Mouse (Mus musculus): Measurements from ENCODE around the gene Sumo2. TPM values are rescaled to one million over a fixed set of nuclear protein-coding genes. Genes with fewer than 3 reads are reported as not detected.

The Sumo2 gene
- 1,008 and 1,013 TPM in 2 replicates for polyA plus RNA-seq (2015; fragmentation: Nextera tagmentation; extraction: Ambion mirVana)

DNA sequence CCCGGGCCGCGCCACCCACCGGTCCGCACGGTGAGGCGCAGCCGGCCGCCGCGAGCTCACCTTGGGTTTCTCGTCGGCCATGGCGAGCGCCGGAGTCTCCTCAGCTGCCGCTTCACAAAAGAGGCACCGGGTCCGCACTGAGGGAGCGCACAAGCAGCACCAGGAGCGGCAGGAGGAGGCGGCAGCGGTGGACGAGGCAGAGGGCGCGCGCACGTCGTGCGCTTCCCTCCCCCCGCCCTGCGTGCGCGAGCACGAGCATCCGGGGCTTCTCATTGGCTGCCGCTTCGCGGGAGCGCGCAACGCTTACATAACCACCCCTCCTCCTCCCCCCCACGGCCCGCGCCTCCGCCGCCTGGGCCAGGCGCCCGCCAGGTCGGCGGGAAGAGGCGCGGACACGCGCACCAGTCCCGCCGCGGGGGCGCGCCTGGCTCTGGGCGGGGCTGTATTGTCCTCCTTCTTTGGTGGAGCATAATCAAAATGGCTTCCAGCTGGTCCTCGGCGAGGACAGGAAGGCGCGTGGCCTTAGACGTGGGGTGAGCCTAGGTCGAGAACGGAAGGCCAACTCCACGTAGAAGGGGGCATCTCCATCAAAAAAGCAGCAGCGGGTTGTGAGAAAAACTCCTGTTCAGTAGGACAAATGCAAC lies at the start of gene Sumo2:
Gene Sumo2, minus strand, starts transcription at position 239 of the 644 bp plus-strand sequence.
- no peak for TF ChIP-seq CTCF (IDR thresholded peaks at IDR 0.05; ENCODE audit: low read depth)
- no peaks in the 10 kb centered on the region for H3K27me3 ChIP-seq (ENCODE audit: insufficient read depth, low read length)
- H3K9ac ChIP-seq (ENCODE audit: low read depth, low read length), result peak within 1 kb of the TSS; percentile 96
- WGBS, result under 1% methylated on average over 60 of the region's 70 CpGs
- H3K4me1 ChIP-seq (replicated peaks; ENCODE audit: insufficient read depth, low read length), result no peaks in the 10 kb centered on the region
- H3K4me2 ChIP-seq (ENCODE audit: low read length), result peak within 1 kb of the TSS; percentile 66
- H3K27ac ChIP-seq, result peak within 1 kb of the TSS; percentile 100
- H3K36me3 ChIP-seq (ENCODE audit: insufficient read depth, low read length), result 0 out of 2 replicates have a peak, but pooled peaks cover 14% of the 10 kb centered on the region
- ATAC-seq (replicated peaks; ENCODE audit: low FRiP score, low read depth), result peak; percentile 92
- peak within 1 kb of the TSS; percentile 83 for H3K4me3 ChIP-seq (replicated peaks; ENCODE audit: low read depth, low read length)
- DNase-seq (ENCODE audit: low spot score), result peak; percentile 93
- H3K9me3 ChIP-seq (replicated peaks; ENCODE audit: low read length), result no peaks in the 10 kb centered on the region

DNA sequence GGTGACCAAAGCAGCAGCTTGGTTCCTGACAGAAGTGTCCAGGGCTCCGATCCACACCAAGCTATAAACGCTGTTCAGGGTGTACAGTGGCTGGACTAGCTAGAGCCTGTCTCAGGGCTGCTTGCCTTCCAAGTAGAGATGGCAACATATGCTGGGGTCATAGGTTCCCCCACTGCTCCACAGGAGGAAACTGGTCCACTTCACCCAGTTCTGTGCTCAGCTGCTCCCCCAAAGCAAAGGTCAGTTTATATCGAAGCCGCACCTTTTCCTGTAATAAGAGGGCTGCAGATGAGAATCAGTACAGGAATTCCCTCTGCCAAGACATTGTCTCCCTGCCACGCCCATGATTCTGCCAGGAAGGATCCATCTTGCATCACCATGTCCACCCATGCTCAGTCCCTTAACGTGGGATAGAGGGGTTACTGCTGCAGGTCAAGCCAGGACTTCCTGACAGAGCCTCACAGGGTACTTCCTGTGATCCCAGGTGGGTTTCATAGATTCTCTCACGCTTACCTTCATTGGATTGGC lies 49.6 kb upstream of the Sumo2 start:
- no peak for TF ChIP-seq CTCF (IDR thresholded peaks at IDR 0.05; ENCODE audit: low read depth)
- WGBS, result 84% methylated on average over 7 of the region's 7 CpGs
- H3K27ac ChIP-seq, result no peak overlapping the region
- H3K36me3 ChIP-seq (ENCODE audit: insufficient read depth, low read length), result peaks cover 82% of the 10 kb centered on the region
- H3K4me2 ChIP-seq (ENCODE audit: low read length), result no peak overlapping the region
- no peak overlapping the region for H3K4me3 ChIP-seq (replicated peaks; ENCODE audit: low read depth, low read length)
- H3K9me3 ChIP-seq (replicated peaks; ENCODE audit: low read length), result no peaks in the 10 kb centered on the region
- no peak overlapping the region for H3K9ac ChIP-seq (ENCODE audit: low read depth, low read length)
- ATAC-seq (replicated peaks; ENCODE audit: low FRiP score, low read depth) (no peak), DNase-seq (ENCODE audit: low spot score) (no peak)
- H3K27me3 ChIP-seq (ENCODE audit: insufficient read depth, low read length), result no peaks in the 10 kb centered on the region
- no peaks in the 10 kb centered on the region for H3K4me1 ChIP-seq (replicated peaks; ENCODE audit: insufficient read depth, low read length)

DNA sequence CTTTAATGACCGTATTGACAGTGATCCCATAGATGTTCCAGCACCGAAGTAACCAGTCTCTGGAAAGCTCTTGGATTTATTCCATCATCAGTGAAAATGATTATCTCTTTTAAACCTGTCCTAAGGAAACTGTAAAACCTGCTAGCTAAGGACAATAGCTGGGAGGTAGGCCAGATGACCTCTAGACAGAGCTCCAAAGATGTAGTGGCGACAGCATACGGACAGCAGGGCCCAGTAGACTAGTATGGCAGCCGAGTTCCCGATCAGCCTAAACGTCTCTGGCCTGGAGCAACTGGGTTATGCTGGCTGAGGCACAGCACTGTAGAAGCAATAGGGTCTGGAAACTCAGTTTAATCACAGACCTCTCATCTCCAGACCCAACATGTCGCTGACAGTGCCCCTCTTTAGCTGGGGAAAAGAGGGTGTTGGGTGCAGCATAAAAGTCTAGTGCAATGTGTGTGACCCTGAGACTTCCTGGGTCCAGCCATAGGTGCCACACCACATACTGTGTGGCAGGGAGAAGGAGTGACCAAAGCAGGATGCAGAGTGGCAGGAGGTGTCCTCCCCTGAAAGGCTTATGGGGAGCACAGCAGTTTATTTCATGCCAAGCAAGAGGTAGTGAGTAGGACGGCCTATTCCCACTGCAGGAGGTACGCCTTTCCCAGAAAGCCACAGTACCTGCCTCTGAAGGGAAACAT lies 48.4 kb upstream of the Sumo2 start:
- peaks cover 80% of the 10 kb centered on the region for H3K36me3 ChIP-seq (ENCODE audit: insufficient read depth, low read length)
- no peaks in the 10 kb centered on the region for H3K9me3 ChIP-seq (replicated peaks; ENCODE audit: low read length)
- H3K4me3 ChIP-seq (replicated peaks; ENCODE audit: low read depth, low read length), result no peak overlapping the region
- H3K9ac ChIP-seq (ENCODE audit: low read depth, low read length), result no peak overlapping the region
- ATAC-seq (replicated peaks; ENCODE audit: low FRiP score, low read depth), result no peak
- H3K27me3 ChIP-seq (ENCODE audit: insufficient read depth, low read length), result no peaks in the 10 kb centered on the region
- WGBS, result 83% methylated on average over 10 of the region's 10 CpGs
- no peak for DNase-seq (ENCODE audit: low spot score)
- H3K27ac ChIP-seq, result no peak overlapping the region
- no peak for TF ChIP-seq CTCF (IDR thresholded peaks at IDR 0.05; ENCODE audit: low read depth)
- no peaks in the 10 kb centered on the region for H3K4me1 ChIP-seq (replicated peaks; ENCODE audit: insufficient read depth, low read length)
- no peak overlapping the region for H3K4me2 ChIP-seq (ENCODE audit: low read length)

DNA sequence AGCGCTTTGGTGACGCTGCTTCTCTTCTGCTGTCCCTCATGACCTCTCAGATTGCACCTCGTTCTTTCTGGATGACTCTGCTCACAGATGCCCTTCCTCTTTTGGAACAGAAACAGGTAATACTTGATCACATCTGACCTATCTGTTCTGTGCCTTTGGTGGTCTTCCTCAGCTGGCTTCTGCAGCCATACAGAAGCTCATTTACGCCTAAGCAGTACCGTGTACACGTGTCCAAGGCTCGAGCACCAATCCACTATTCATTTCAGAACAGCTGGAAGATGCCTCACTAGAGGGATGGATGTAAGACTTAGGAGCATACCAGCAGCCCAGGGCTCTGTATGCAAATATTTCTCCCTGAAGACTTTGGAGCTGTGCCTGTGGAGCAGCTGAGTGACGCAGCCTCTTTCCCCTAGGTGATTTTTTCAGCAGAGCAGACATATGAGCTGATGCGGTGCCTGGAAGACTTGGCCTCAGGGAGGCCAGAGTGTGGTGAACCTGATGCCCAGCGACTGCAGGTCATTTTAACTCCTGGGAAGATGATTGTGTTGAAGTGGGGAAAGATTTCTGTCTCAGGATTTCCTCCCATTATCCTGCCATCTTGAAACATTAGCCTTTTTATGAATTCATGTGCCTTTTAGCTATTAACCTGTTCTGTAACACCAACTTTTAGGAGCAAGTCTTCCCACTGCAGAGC lies 47.0 kb upstream of the Sumo2 start:
- 79% methylated on average over 10 of the region's 10 CpGs for WGBS
- Histone ChIP-seq H3K9ac (ENCODE audit: low read depth, low read length) (no peak overlapping the region), H3K4me2 (ENCODE audit: low read length) (no peak overlapping the region), H3K27ac (no peak overlapping the region), H3K9me3 (replicated peaks; ENCODE audit: low read length) (no peaks in the 10 kb centered on the region), H3K4me1 (replicated peaks; ENCODE audit: insufficient read depth, low read length) (no peaks in the 10 kb centered on the region), H3K36me3 (ENCODE audit: insufficient read depth, low read length) (peaks cover 76% of the 10 kb centered on the region), H3K4me3 (replicated peaks; ENCODE audit: low read depth, low read length) (no peak overlapping the region), H3K27me3 (ENCODE audit: insufficient read depth, low read length) (no peaks in the 10 kb centered on the region)
- ATAC-seq (replicated peaks; ENCODE audit: low FRiP score, low read depth) (no peak), DNase-seq (ENCODE audit: low spot score) (no peak)
- TF ChIP-seq CTCF (IDR thresholded peaks at IDR 0.05; ENCODE audit: low read depth), result no peak

DNA sequence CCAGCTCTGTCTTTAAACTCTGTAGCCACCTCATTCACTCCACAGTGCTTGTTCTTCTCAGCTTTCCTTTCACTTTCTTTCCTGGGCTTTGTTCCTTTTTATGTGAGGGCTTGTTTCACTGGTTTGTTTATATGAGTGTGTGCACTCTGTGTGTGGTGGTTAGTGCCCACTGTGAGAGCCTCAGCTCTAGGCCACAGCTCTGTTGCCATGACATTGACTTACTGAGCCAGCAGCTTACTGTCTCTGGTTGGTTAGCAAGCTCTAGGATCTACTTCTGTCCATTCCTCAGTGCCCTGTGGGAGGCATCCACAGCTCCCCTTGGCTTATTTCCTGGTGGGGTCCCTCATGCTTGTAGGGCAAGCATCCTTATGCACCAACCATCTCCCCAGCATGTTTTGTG lies 43.0 kb upstream of the Sumo2 start:
- no peak for DNase-seq (ENCODE audit: low spot score)
- no peaks in the 10 kb centered on the region for H3K27me3 ChIP-seq (ENCODE audit: insufficient read depth, low read length)
- H3K4me1 ChIP-seq (replicated peaks; ENCODE audit: insufficient read depth, low read length), result no peaks in the 10 kb centered on the region
- H3K4me2 ChIP-seq (ENCODE audit: low read length), result no peak overlapping the region
- no peak for ATAC-seq (replicated peaks; ENCODE audit: low FRiP score, low read depth)
- no peak for TF ChIP-seq CTCF (IDR thresholded peaks at IDR 0.05; ENCODE audit: low read depth)
- H3K36me3 ChIP-seq (ENCODE audit: insufficient read depth, low read length), result peaks cover 47% of the 10 kb centered on the region
- no peaks in the 10 kb centered on the region for H3K9me3 ChIP-seq (replicated peaks; ENCODE audit: low read length)
- H3K27ac ChIP-seq, result no peak overlapping the region
- H3K4me3 ChIP-seq (replicated peaks; ENCODE audit: low read depth, low read length), result no peak overlapping the region
- no peak overlapping the region for H3K9ac ChIP-seq (ENCODE audit: low read depth, low read length)

DNA sequence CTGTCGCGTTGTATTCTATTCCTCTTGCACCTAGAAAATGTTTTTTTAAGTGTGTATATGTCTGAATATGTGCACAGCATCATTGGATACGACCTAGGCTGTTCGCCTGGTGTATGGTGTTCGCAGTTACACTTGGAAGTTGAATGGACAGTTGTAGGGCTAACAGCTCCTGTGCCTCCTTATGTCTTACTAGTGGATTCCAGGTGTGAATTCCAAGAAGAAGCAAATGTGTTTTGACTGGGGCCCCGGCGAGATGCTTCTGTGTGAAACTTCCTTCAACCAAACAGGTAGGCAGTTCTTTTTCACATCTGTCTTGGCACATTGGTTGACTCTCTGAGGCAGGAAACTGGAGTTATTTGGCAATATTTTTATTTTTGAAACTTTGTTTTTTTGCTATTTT lies 28.9 kb upstream of the Sumo2 start:
- DNase-seq (ENCODE audit: low spot score) (no peak), ATAC-seq (replicated peaks; ENCODE audit: low FRiP score, low read depth) (no peak)
- Histone ChIP-seq H3K4me1 (replicated peaks; ENCODE audit: insufficient read depth, low read length) (peaks cover 10% of the 10 kb centered on the region; the same call in 1 of the 2 replicates), H3K27me3 (ENCODE audit: insufficient read depth, low read length) (no peaks in the 10 kb centered on the region), H3K4me2 (ENCODE audit: low read length) (peak overlapping the region; percentile 83), H3K9ac (ENCODE audit: low read depth, low read length) (peak overlapping the region; percentile 77), H3K36me3 (ENCODE audit: insufficient read depth, low read length) (peaks cover 28% of the 10 kb centered on the region), H3K27ac (no peak overlapping the region), H3K9me3 (replicated peaks; ENCODE audit: low read length) (no peaks in the 10 kb centered on the region), H3K4me3 (replicated peaks; ENCODE audit: low read depth, low read length) (peak overlapping the region; percentile 78)
- 13% methylated on average over 7 of the region's 7 CpGs for WGBS
- no peak for TF ChIP-seq CTCF (IDR thresholded peaks at IDR 0.05; ENCODE audit: low read depth)
